Mouse (Mus musculus): Measurements from ENCODE around the gene Prtn3. TPM values are rescaled to one million over a fixed set of nuclear protein-coding genes. Genes with fewer than 3 reads are reported as not detected.

The Prtn3 gene
- polyA plus RNA-seq, 1 experiment from 2014 or later, result 2.7 TPM

GRCm38 (mm10) chr10:79859116-79859515 lies 15.2 kb upstream of the Prtn3 start:
- H3K4me3 ChIP-seq (ENCODE audit: low read length), result no peak overlapping the region
- peaks cover 48% of the 10 kb centered on the region for H3K36me3 ChIP-seq (ENCODE audit: control insufficient read depth, insufficient read depth, low read length)
- peaks cover 47% of the 10 kb centered on the region for H3K4me1 ChIP-seq (ENCODE audit: control insufficient read depth, insufficient read depth, low read length)
- no peaks in the 10 kb centered on the region for H3K9me3 ChIP-seq (ENCODE audit: control insufficient read depth, low read length)
- no peaks in the 10 kb centered on the region for H3K27me3 ChIP-seq (replicated peaks; ENCODE audit: control insufficient read depth, insufficient read depth, low read length)
- 73% methylated on average over 11 of the region's 11 CpGs for WGBS
- no peak for ATAC-seq
- H3K9ac ChIP-seq (ENCODE audit: low read depth, low read length), result peak overlapping the region; percentile 100; the same call in 1 of the 2 replicates
- H3K27ac ChIP-seq (ENCODE audit: low read length), result no peak overlapping the region
- no peak overlapping the region for H3K4me2 ChIP-seq (ENCODE audit: low read depth, low read length)

GRCm38 (mm10) chr10:79860079-79860911 lies 14.0 kb upstream of the Prtn3 start:
- peaks cover 48% of the 10 kb centered on the region for H3K36me3 ChIP-seq (ENCODE audit: control insufficient read depth, insufficient read depth, low read length)
- peak overlapping the region; percentile 2; the same call in 1 of the 2 replicates for H3K9ac ChIP-seq (ENCODE audit: low read depth, low read length)
- no peak overlapping the region for H3K27ac ChIP-seq (ENCODE audit: low read length)
- WGBS, result 89% methylated on average over 26 of the region's 26 CpGs
- peaks cover 47% of the 10 kb centered on the region for H3K4me1 ChIP-seq (ENCODE audit: control insufficient read depth, insufficient read depth, low read length)
- H3K27me3 ChIP-seq (replicated peaks; ENCODE audit: control insufficient read depth, insufficient read depth, low read length), result no peaks in the 10 kb centered on the region
- H3K4me2 ChIP-seq (ENCODE audit: low read depth, low read length), result no peak overlapping the region
- no peak overlapping the region for H3K4me3 ChIP-seq (ENCODE audit: low read length)
- ATAC-seq, result no peak
- no peaks in the 10 kb centered on the region for H3K9me3 ChIP-seq (ENCODE audit: control insufficient read depth, low read length)

- peaks cover 47% of the 10 kb centered on the region for H3K36me3 ChIP-seq (ENCODE audit: control insufficient read depth, insufficient read depth, low read length)
- ATAC-seq, result no peak
- WGBS, result 64% methylated on average over 25 of the region's 25 CpGs
- H3K27me3 ChIP-seq (replicated peaks; ENCODE audit: control insufficient read depth, insufficient read depth, low read length), result no peaks in the 10 kb centered on the region
- peak overlapping the region; percentile 2 for H3K9ac ChIP-seq (ENCODE audit: low read depth, low read length)
- H3K27ac ChIP-seq (ENCODE audit: low read length), result peak overlapping the region; percentile 2; the same call in 1 of the 2 replicates
- H3K9me3 ChIP-seq (ENCODE audit: control insufficient read depth, low read length), result no peaks in the 10 kb centered on the region
- no peak overlapping the region for H3K4me3 ChIP-seq (ENCODE audit: low read length)
- H3K4me2 ChIP-seq (ENCODE audit: low read depth, low read length), result no peak overlapping the region
- H3K4me1 ChIP-seq (ENCODE audit: control insufficient read depth, insufficient read depth, low read length), result peaks cover 46% of the 10 kb centered on the region
These were observed 12.8 kb upstream of the Prtn3 start for GRCm38 (mm10) chr10:79861230-79862048.

DNA sequence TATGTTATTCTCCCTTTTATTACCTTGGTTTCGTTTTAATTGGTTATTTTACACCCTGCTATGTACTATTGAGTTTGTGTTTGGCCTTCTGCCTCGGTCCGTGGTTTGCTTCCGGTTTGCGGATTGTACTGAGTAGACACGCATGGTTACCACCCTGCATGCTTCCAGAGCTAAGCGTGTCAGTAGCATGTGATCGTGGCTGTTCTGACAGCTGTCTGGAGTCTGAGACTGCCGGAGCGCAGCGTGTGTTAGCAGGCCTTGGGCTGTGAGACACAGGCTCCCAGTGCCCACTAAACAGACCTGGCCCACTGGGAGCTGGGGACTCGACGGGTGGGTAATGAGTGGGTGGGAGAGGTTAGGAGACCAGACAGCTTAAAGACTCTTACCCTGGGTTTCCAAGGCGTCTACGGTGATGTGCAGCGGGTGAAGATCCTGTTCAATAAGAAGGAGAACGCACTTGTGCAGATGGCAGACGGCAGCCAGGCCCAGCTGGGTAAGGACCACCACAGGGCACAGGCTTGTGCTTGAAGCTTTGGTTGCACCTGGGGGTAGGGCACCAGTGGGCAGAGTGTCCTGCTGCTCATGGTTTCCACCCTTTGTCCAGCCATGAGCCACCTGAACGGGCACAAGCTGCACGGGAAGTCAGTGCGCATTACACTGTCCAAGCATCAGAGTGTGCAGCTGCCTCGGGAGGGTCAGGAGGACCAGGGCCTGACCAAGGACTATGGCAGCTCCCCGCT lies 12.1 kb upstream of the Prtn3 start:
- Histone ChIP-seq H3K9ac (ENCODE audit: low read depth, low read length) (no peak overlapping the region), H3K27ac (ENCODE audit: low read length) (no peak overlapping the region), H3K36me3 (ENCODE audit: control insufficient read depth, insufficient read depth, low read length) (peaks cover 43% of the 10 kb centered on the region), H3K4me2 (ENCODE audit: low read depth, low read length) (no peak overlapping the region), H3K4me1 (ENCODE audit: control insufficient read depth, insufficient read depth, low read length) (peaks cover 38% of the 10 kb centered on the region), H3K9me3 (ENCODE audit: control insufficient read depth, low read length) (no peaks in the 10 kb centered on the region), H3K4me3 (ENCODE audit: low read length) (no peak overlapping the region), H3K27me3 (replicated peaks; ENCODE audit: control insufficient read depth, insufficient read depth, low read length) (no peaks in the 10 kb centered on the region)
- no peak for ATAC-seq
- 85% methylated on average over 23 of the region's 23 CpGs for WGBS

- no peak overlapping the region for H3K9ac ChIP-seq (ENCODE audit: low read depth, low read length)
- 65% methylated on average over 10 of the region's 10 CpGs for WGBS
- no peak overlapping the region for H3K27ac ChIP-seq (ENCODE audit: low read length)
- ATAC-seq, result no peak
- no peak overlapping the region for H3K4me2 ChIP-seq (ENCODE audit: low read depth, low read length)
- no peaks in the 10 kb centered on the region for H3K9me3 ChIP-seq (ENCODE audit: control insufficient read depth, low read length)
- H3K36me3 ChIP-seq (ENCODE audit: control insufficient read depth, insufficient read depth, low read length), result peaks cover 41% of the 10 kb centered on the region
- H3K27me3 ChIP-seq (replicated peaks; ENCODE audit: control insufficient read depth, insufficient read depth, low read length), result no peaks in the 10 kb centered on the region
- H3K4me3 ChIP-seq (ENCODE audit: low read length), result no peak overlapping the region
- peaks cover 31% of the 10 kb centered on the region for H3K4me1 ChIP-seq (ENCODE audit: control insufficient read depth, insufficient read depth, low read length)
These were observed 11.4 kb upstream of the Prtn3 start for GRCm38 (mm10) chr10:79862925-79863324.

DNA sequence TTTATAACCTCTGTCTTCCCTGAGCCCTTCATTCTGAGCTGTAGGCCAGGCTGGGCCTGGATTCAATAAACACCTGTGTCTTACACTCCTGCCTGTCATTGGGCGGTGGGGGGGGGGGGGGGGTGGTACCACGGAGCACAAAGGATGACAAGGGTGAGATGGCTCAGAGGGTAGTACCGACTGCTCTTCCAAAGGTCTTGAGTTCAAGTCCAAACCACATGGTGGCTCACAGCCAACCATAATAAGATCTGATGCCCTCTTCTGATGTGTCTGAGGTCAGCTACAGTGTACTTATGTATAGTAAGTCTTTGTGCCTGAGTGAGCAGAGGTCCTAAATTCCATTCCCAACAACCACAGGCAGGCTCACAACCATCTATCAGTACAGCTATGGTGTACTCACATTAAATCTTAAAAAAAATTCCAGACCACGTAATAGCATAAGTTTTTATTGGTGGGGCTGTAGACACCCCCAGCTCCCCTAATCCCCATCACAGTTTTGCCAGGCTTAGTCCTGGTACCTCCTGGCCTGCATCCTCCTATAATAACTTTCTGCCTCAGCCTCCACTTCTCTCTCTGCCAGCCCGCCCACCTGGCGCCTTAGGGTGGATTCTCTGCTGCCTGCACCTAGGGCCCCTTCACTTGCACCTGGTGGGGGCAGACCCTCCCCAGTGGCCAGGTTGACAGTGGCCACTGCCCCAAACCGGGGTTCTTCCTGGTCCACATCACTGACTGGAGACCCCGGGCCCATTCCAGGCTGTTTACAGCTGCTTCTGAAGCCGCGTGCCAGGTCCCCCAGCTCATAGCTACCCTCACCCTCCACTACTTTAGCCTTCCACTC lies 9.7 kb upstream of the Prtn3 start:
- ATAC-seq, result peak; percentile 27
- 57% methylated on average over 9 of the region's 10 CpGs for WGBS
- Histone ChIP-seq H3K4me1 (ENCODE audit: control insufficient read depth, insufficient read depth, low read length) (peaks cover 15% of the 10 kb centered on the region), H3K9ac (ENCODE audit: low read depth, low read length) (no peak overlapping the region), H3K27ac (ENCODE audit: low read length) (no peak overlapping the region), H3K9me3 (ENCODE audit: control insufficient read depth, low read length) (no peaks in the 10 kb centered on the region), H3K4me3 (ENCODE audit: low read length) (no peak overlapping the region), H3K36me3 (ENCODE audit: control insufficient read depth, insufficient read depth, low read length) (peaks cover 35% of the 10 kb centered on the region), H3K27me3 (replicated peaks; ENCODE audit: control insufficient read depth, insufficient read depth, low read length) (no peaks in the 10 kb centered on the region), H3K4me2 (ENCODE audit: low read depth, low read length) (no peak overlapping the region)

- Histone ChIP-seq H3K36me3 (ENCODE audit: control insufficient read depth, insufficient read depth, low read length) (peaks cover 28% of the 10 kb centered on the region), H3K9me3 (ENCODE audit: control insufficient read depth, low read length) (no peaks in the 10 kb centered on the region), H3K27ac (ENCODE audit: low read length) (no peak overlapping the region), H3K4me2 (ENCODE audit: low read depth, low read length) (no peak overlapping the region), H3K9ac (ENCODE audit: low read depth, low read length) (no peak overlapping the region), H3K4me3 (ENCODE audit: low read length) (no peak overlapping the region), H3K27me3 (replicated peaks; ENCODE audit: control insufficient read depth, insufficient read depth, low read length) (no peaks in the 10 kb centered on the region), H3K4me1 (ENCODE audit: control insufficient read depth, insufficient read depth, low read length) (peaks cover 9% of the 10 kb centered on the region)
- ATAC-seq, result peak; percentile 14; the same call in 1 of the 2 replicates
- WGBS, result 60% methylated on average over 12 of the region's 12 CpGs
These were observed 9.1 kb upstream of the Prtn3 start for GRCm38 (mm10) chr10:79865189-79865601.

DNA sequence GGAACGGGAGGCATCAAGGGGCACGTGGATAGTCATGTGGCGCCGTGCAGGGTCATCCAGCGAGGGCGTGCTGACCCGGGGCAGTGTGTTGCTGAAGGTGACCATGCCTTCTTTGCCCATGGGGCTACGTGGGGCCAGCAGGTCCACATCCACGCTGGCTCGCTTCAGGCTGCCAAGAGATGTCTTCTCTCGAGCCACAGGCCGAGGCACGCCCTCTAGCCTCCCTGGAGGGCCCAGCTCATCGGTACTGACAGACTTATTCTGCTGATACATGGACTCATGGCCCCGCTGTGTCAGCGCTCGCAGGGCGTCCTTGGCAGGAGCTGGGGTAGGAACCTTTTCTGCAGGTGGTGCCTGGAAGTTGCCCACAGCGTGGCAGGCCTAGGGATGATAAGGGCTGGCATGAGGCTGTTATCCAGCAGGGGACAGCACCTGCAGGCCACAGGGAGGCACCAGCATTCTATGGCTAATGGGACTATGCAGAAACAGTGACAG lies 8.4 kb upstream of the Prtn3 start:
- H3K27ac ChIP-seq (ENCODE audit: low read length), result no peak overlapping the region
- 64% methylated on average over 19 of the region's 19 CpGs for WGBS
- no peaks in the 10 kb centered on the region for H3K27me3 ChIP-seq (replicated peaks; ENCODE audit: control insufficient read depth, insufficient read depth, low read length)
- H3K9ac ChIP-seq (ENCODE audit: low read depth, low read length), result no peak overlapping the region
- H3K4me2 ChIP-seq (ENCODE audit: low read depth, low read length), result no peak overlapping the region
- no peak overlapping the region for H3K4me3 ChIP-seq (ENCODE audit: low read length)
- no peaks in the 10 kb centered on the region for H3K9me3 ChIP-seq (ENCODE audit: control insufficient read depth, low read length)
- peak; percentile 14; the same call in 1 of the 2 replicates for ATAC-seq
- H3K36me3 ChIP-seq (ENCODE audit: control insufficient read depth, insufficient read depth, low read length), result peaks cover 22% of the 10 kb centered on the region
- H3K4me1 ChIP-seq (ENCODE audit: control insufficient read depth, insufficient read depth, low read length), result peaks cover 3% of the 10 kb centered on the region

Measured in intestine, embryonic 16.5 days (tissue).